Mouse (Mus musculus): ENCODE measurements around the gene Gm10134. TPM values are rescaled to one million over a fixed set of nuclear protein-coding genes. Genes with fewer than 3 reads are reported as not detected.

Gene Gm10134
- not detected for polyA plus RNA-seq (2017; shearing (Covaris generic))

GRCm38 (mm10) chr2:28505795-28506194 is at the start of gene Gm10134:
Gm10134 (plus strand) TSS chr2:28506095.

GRCm38 (mm10) chr2:28465836-28466518 is 39.9 kb upstream of the Gm10134 start, which contains the start of gene 1700007K13Rik:
1700007K13Rik (minus strand) TSS chr2:28466332.

GRCm38 (mm10) chr2:28467860-28468485 is 37.9 kb upstream of the Gm10134 start, which contains the start of gene Mrps2:
Mrps2 (plus strand) TSS chr2:28468066.

GRCm38 (mm10) chr2:28496671-28497070 is 9.2 kb upstream of the Gm10134 start, which contains the start of gene Gbgt1:
Gbgt1 (plus strand) TSS chr2:28496891.

GRCm38 (mm10) chr2:28512798-28513401 is 7.0 kb downstream of the Gm10134 start, which contains the start of gene Ralgds:
Ralgds (plus strand) TSS chr2:28513125.

Other genes starting within 250 kb of the Gm10134 start
- not detected for gene Ppp1r26, start 59.3 kb upstream of the Gm10134 start, polyA plus RNA-seq (2017; shearing (Covaris generic))
- not detected for gene 1700007K13Rik, start 39.8 kb upstream of the Gm10134 start, polyA plus RNA-seq (2017; shearing (Covaris generic))
- gene Mrps2, start 38.0 kb upstream of the Gm10134 start, polyA plus RNA-seq (2017; shearing (Covaris generic)): 11.4 TPM
- not detected for gene Gbgt1, start 9.2 kb upstream of the Gm10134 start, polyA plus RNA-seq (2017; shearing (Covaris generic))
- gene Ralgds, start 7.0 kb downstream of the Gm10134 start, polyA plus RNA-seq (2017; shearing (Covaris generic)): 37.5 TPM
- gene Cel, start 57.3 kb downstream of the Gm10134 start, polyA plus RNA-seq (2017; shearing (Covaris generic)): 1.0 TPM
- 23.7 TPM for gene Gtf3c5, start 77.7 kb downstream of the Gm10134 start, polyA plus RNA-seq (2017; shearing (Covaris generic))
- gene Gfi1b, start 115.9 kb downstream of the Gm10134 start, polyA plus RNA-seq (2017; shearing (Covaris generic)): 0.62 TPM
- gene Tsc1, start 135.1 kb downstream of the Gm10134 start, polyA plus RNA-seq (2017; shearing (Covaris generic)): 26.6 TPM
- not detected for gene Spaca9, start 193.6 kb downstream of the Gm10134 start, polyA plus RNA-seq (2017; shearing (Covaris generic))
- not detected for gene Ak8, start 194.1 kb downstream of the Gm10134 start, polyA plus RNA-seq (2017; shearing (Covaris generic))